8 mouse cellular contexts compared by ENCODE assay signal in the genomic region with DNA sequence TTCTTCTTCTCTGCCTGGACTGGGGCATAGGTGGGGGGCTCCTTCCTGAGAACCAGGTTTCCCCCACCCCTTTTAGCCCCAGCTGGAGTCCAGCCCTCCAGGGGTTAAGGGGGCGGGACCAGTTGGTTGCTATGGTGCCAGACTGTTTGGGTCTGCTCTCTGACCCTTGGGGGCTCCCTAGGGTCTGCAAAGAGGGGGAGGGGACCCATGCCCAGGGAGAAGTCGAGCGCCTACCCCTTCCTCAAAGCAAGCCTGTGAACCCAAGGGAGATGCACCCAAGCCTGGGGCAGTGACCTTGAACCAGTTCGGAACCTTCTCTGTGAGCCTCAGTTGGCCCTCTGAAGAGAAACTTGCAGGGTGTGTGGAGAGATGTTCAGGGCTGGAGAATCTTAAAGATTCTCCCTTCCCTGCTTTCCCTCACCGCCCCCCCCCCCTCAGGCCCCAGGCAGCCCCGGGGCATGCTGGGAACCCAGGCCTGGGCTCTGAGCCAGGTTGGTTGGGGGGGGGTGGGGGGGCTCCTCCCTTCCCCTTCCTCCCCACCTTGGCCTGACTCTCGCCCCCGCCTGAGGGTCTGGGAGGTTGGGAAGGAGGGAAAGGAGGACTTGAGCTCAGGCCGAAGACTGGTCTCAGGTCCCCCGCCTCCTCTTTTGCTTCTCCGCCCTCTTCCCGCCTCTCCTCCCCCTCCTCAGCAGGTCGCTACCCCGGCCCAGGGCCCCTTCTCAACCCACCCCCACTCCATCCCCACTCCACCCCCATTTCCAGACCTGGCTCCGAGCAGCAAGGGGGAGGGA. TPM values are rescaled to one million over a fixed set of nuclear protein-coding genes. Genes with fewer than 3 reads are reported as not detected.
DNase-seq lines count a peak whose midpoint lies in the region; ATAC-seq and TF ChIP-seq lines count a peak whose summit lies in the region.

No protein-coding gene starts in this region.

- H3K9me3 ChIP-seq in erythroblast, embryonic 14.5 days (ENCODE audit: control insufficient read depth, low read length) = no peaks in the 10 kb centered on the region
- no peaks in the 10 kb centered on the region for H3K9me3 ChIP-seq in forebrain, embryonic 14.5 days (replicated peaks; ENCODE audit: control insufficient read depth, low read length)
- H3K9me3 ChIP-seq in midbrain, embryonic 11.5 days (ENCODE audit: control insufficient read depth, low read length) = no peaks in the 10 kb centered on the region

- peak overlapping the region; percentile 97 for H3K9ac ChIP-seq in forebrain, embryonic 14.5 days (ENCODE audit: low read length)
- H3K9ac ChIP-seq in midbrain, embryonic 11.5 days (ENCODE audit: low read length) = peak overlapping the region; percentile 92

- 2% methylated on average over 10 of the region's 15 CpGs for WGBS in forebrain, embryonic 14.5 days
- 0% methylated on average over 12 of the region's 15 CpGs for WGBS in midbrain, embryonic 11.5 days
- 11% methylated on average over 13 of the region's 15 CpGs for WGBS in small intestine, adult 2 months

- H3K4me1 ChIP-seq in erythroblast, embryonic 14.5 days (ENCODE audit: control insufficient read depth) = peaks cover 2% of the 10 kb centered on the region; the same call in 1 of the 2 replicates
- peaks cover 24% of the 10 kb centered on the region for H3K4me1 ChIP-seq in forebrain, embryonic 14.5 days (ENCODE audit: control insufficient read depth, insufficient read depth, low read length)
- peaks cover 24% of the 10 kb centered on the region for H3K4me1 ChIP-seq in midbrain, embryonic 11.5 days (ENCODE audit: control insufficient read depth, insufficient read depth, low read length)
- H3K4me1 ChIP-seq in small intestine, adult 2 months (ENCODE audit: control insufficient read depth, insufficient read depth, insufficient read length, low read length) = peaks cover 3% of the 10 kb centered on the region; the same call in 1 of the 2 replicates

- H3K4me3 ChIP-seq in erythroblast, embryonic 14.5 days (replicated peaks) = peak overlapping the region; percentile 55
- H3K4me3 ChIP-seq in forebrain, embryonic 14.5 days (ENCODE audit: low read depth, low read length) = peak overlapping the region; percentile 85
- H3K4me3 ChIP-seq in midbrain, embryonic 11.5 days (ENCODE audit: low read depth, low read length) = peak overlapping the region; percentile 89
- peak overlapping the region; percentile 82 for H3K4me3 ChIP-seq in small intestine, adult 2 months (ENCODE audit: low read depth, low read length)

- peaks cover 43% of the 10 kb centered on the region for H3K27me3 ChIP-seq in erythroblast, embryonic 14.5 days (ENCODE audit: control insufficient read depth)
- no peaks in the 10 kb centered on the region for H3K27me3 ChIP-seq in forebrain, embryonic 14.5 days (replicated peaks; ENCODE audit: control insufficient read depth, insufficient read depth, low read length)
- H3K27me3 ChIP-seq in midbrain, embryonic 11.5 days (ENCODE audit: control insufficient read depth, insufficient read depth, low read length) = no peaks in the 10 kb centered on the region
- peaks cover 22% of the 10 kb centered on the region for H3K27me3 ChIP-seq in small intestine, adult 2 months (ENCODE audit: control insufficient read depth, insufficient read depth, low read length)

- peak overlapping the region; percentile 58 for H3K4me2 ChIP-seq in forebrain, embryonic 14.5 days (ENCODE audit: low read length)
- peak overlapping the region; percentile 82 for H3K4me2 ChIP-seq in midbrain, embryonic 11.5 days

- no peak for ATAC-seq in erythroblast, adult 5-6 weeks (replicated peaks; ENCODE audit: low FRiP score, poor library complexity, severe bottlenecking)
- peak; percentile 51 for ATAC-seq in forebrain, embryonic 14.5 days
- peak; percentile 72 for ATAC-seq in midbrain, embryonic 11.5 days (ENCODE audit: low FRiP score)

- peak; percentile 63 to 70 for DNase-seq in cerebellum, adult 18-20 months
- peak; percentile 89 for DNase-seq in forebrain, embryonic 14.5 days (ENCODE audit: low spot score)
- DNase-seq in heart, postnatal 4 days = peak; percentile 69
- DNase-seq in left cerebral cortex, adult 8-10 months (ENCODE audit: low spot score in 2 of 2) = peak; percentile 28 to 57
- DNase-seq in midbrain, embryonic 11.5 days (ENCODE audit: low spot score, missing footprints) = peak; percentile 98

- TF ChIP-seq CTCF in small intestine, adult 2 months (IDR thresholded peaks at IDR 0.05; ENCODE audit: extremely low read depth, insufficient read length, insufficient replicate concordance, low read depth, low read length) = no peak

- peak overlapping the region; percentile 100 for H3K27ac ChIP-seq in forebrain, embryonic 14.5 days (ENCODE audit: low read depth, low read length)
- peak overlapping the region; percentile 99 for H3K27ac ChIP-seq in midbrain, embryonic 11.5 days (ENCODE audit: low read depth, low read length)
- H3K27ac ChIP-seq in small intestine, adult 2 months (ENCODE audit: insufficient read depth, low read depth, low read length) = peak overlapping the region; percentile 85

- H3K36me3 ChIP-seq in erythroblast, embryonic 14.5 days (ENCODE audit: control insufficient read depth) = no peaks in the 10 kb centered on the region
- H3K36me3 ChIP-seq in forebrain, embryonic 14.5 days (ENCODE audit: control insufficient read depth, insufficient read depth, low read length) = peaks cover 15% of the 10 kb centered on the region
- H3K36me3 ChIP-seq in midbrain, embryonic 11.5 days (ENCODE audit: control insufficient read depth, insufficient read depth, low read length) = peaks cover 12% of the 10 kb centered on the region; the same call in 1 of the 2 replicates
- H3K36me3 ChIP-seq in small intestine, adult 2 months (ENCODE audit: control insufficient read depth, insufficient read depth, low read length) = no peaks in the 10 kb centered on the region

- no peak for TF ChIP-seq POLR2A in small intestine, adult 2 months (IDR thresholded peaks at IDR 0.05; ENCODE audit: low read depth, low read length)

RNA-seq across cellular contexts. Expression of gene Spaca6, which starts 1.4 kb away (rescaled TPM):
- polyA plus RNA-seq in erythroblast, embryonic 14.5 days (2012) = 0.18 TPM in 1 of 2 replicates, not detected in the other
- not detected in 2 replicates for total RNA-seq in erythroblast, adult 5-6 weeks (2015; ENCODE audit: low replicate concordance)
- not detected in 2 replicates for total RNA-seq in erythroblast, adult 5-6 weeks (2017; ENCODE audit: low replicate concordance)
- polyA plus RNA-seq in forebrain, embryonic 14.5 days (2014; fragmentation: Nextera tagmentation; extraction: Ambion mirVana) = 5.6 and 10.9 TPM in 2 replicates
- total RNA-seq in heart, postnatal 4 days (2021) = 10 to 100 TPM; 36.1 to 38.8 TPM
- total RNA-seq in left cerebral cortex, adult 8-10 months (2022) = 10 to 100 TPM; 70.6 to 89.4 (median 76.6) TPM
- polyA plus RNA-seq in midbrain, embryonic 11.5 days (2014; fragmentation: Nextera tagmentation; extraction: Ambion mirVana) = 16.1 and 16.4 TPM in 2 replicates
- polyA plus RNA-seq in small intestine, adult 2 months (2012; rRNA removed) = 4.2 and 4.3 TPM in 2 replicates

RNA-seq across cellular contexts. Expression of gene Has1, which starts 26.6 kb away (rescaled TPM):
- polyA plus RNA-seq in erythroblast, embryonic 14.5 days (2012) = not detected in 2 replicates
- not detected in 2 replicates for total RNA-seq in erythroblast, adult 5-6 weeks (2015; ENCODE audit: low replicate concordance)
- total RNA-seq in erythroblast, adult 5-6 weeks (2017; ENCODE audit: low replicate concordance) = not detected in 2 replicates
- 0.39 and 0.53 TPM in 2 replicates for polyA plus RNA-seq in forebrain, embryonic 14.5 days (2014; fragmentation: Nextera tagmentation; extraction: Ambion mirVana)
- total RNA-seq in heart, postnatal 4 days (2021) = 1 to 10 TPM in 1 of 2 experiments, under 1 TPM in 1; 0.55 to 1.4 TPM
- 1 to 10 TPM in 2 of 4 experiments, under 1 TPM in 2; 0.74 to 1.6 (median 1.00) TPM for total RNA-seq in left cerebral cortex, adult 8-10 months (2022)
- 0.38 and 0.87 TPM in 2 replicates for polyA plus RNA-seq in midbrain, embryonic 11.5 days (2014; fragmentation: Nextera tagmentation; extraction: Ambion mirVana)
- polyA plus RNA-seq in small intestine, adult 2 months (2012; rRNA removed) = 0.16 and 0.29 TPM in 2 replicates

RNA-seq across cellular contexts. Expression of gene Fpr1, which starts 55.4 kb away (rescaled TPM):
- polyA plus RNA-seq in erythroblast, embryonic 14.5 days (2012) = 0.03 TPM in 1 of 2 replicates, not detected in the other
- total RNA-seq in erythroblast, adult 5-6 weeks (2015; ENCODE audit: low replicate concordance) = 19.4 and 26.3 TPM in 2 replicates
- 8.8 and 17.1 TPM in 2 replicates for total RNA-seq in erythroblast, adult 5-6 weeks (2017; ENCODE audit: low replicate concordance)
- not detected in 2 replicates for polyA plus RNA-seq in forebrain, embryonic 14.5 days (2014; fragmentation: Nextera tagmentation; extraction: Ambion mirVana)
- not detected for total RNA-seq in heart, postnatal 4 days (2021)
- not detected for total RNA-seq in left cerebral cortex, adult 8-10 months (2022)
- polyA plus RNA-seq in midbrain, embryonic 11.5 days (2014; fragmentation: Nextera tagmentation; extraction: Ambion mirVana) = not detected in 2 replicates
- polyA plus RNA-seq in small intestine, adult 2 months (2012; rRNA removed) = 0.09 and 0.11 TPM in 2 replicates

RNA-seq across cellular contexts. Expression of gene Fpr2, which starts 59.2 kb away (rescaled TPM):
- polyA plus RNA-seq in erythroblast, embryonic 14.5 days (2012) = not detected in 2 replicates
- 51.6 and 66.7 TPM in 2 replicates for total RNA-seq in erythroblast, adult 5-6 weeks (2015; ENCODE audit: low replicate concordance)
- 23.8 and 33.6 TPM in 2 replicates for total RNA-seq in erythroblast, adult 5-6 weeks (2017; ENCODE audit: low replicate concordance)
- polyA plus RNA-seq in forebrain, embryonic 14.5 days (2014; fragmentation: Nextera tagmentation; extraction: Ambion mirVana) = not detected in 2 replicates
- total RNA-seq in heart, postnatal 4 days (2021) = under 1 TPM; 0.24 to 0.41 TPM
- total RNA-seq in left cerebral cortex, adult 8-10 months (2022) = not detected
- polyA plus RNA-seq in midbrain, embryonic 11.5 days (2014; fragmentation: Nextera tagmentation; extraction: Ambion mirVana) = not detected in 2 replicates
- polyA plus RNA-seq in small intestine, adult 2 months (2012; rRNA removed) = 0.19 TPM in 1 of 2 replicates, not detected in the other

RNA-seq across cellular contexts. Expression of gene Fpr3, which starts 59.3 kb away (rescaled TPM):
- polyA plus RNA-seq in erythroblast, embryonic 14.5 days (2012) = not detected in 2 replicates
- not detected in 2 replicates for total RNA-seq in erythroblast, adult 5-6 weeks (2015; ENCODE audit: low replicate concordance)
- not detected in 2 replicates for total RNA-seq in erythroblast, adult 5-6 weeks (2017; ENCODE audit: low replicate concordance)
- polyA plus RNA-seq in forebrain, embryonic 14.5 days (2014; fragmentation: Nextera tagmentation; extraction: Ambion mirVana) = not detected in 2 replicates
- total RNA-seq in heart, postnatal 4 days (2021) = not detected
- not detected for total RNA-seq in left cerebral cortex, adult 8-10 months (2022)
- not detected in 2 replicates for polyA plus RNA-seq in midbrain, embryonic 11.5 days (2014; fragmentation: Nextera tagmentation; extraction: Ambion mirVana)
- not detected in 2 replicates for polyA plus RNA-seq in small intestine, adult 2 months (2012; rRNA removed)

Comparison
In these comparisons a context has a peak if more than half of its experiments do, and no peak if none do; other contexts are left out.
1. DNase-seq: peak in every context shown above with its lines; median percentile 98 in midbrain, embryonic 11.5 days; 89 in forebrain, embryonic 14.5 days; 69 in heart, postnatal 4 days; 66 in cerebellum, adult 18-20 months; 42 in left cerebral cortex, adult 8-10 months.